Mouse (Mus musculus) Muller cell, postnatal 12 days (primary cell): ENCODE data around the gene Mrpl54.

ENCODE experiments used
- DNase-seq: peaks from one replicate; pipeline ENCODE4 v3.0.0-alpha.2; 2015; ENCODE audit errors: inconsistent ontology term

Mrpl54 gene

DNA sequence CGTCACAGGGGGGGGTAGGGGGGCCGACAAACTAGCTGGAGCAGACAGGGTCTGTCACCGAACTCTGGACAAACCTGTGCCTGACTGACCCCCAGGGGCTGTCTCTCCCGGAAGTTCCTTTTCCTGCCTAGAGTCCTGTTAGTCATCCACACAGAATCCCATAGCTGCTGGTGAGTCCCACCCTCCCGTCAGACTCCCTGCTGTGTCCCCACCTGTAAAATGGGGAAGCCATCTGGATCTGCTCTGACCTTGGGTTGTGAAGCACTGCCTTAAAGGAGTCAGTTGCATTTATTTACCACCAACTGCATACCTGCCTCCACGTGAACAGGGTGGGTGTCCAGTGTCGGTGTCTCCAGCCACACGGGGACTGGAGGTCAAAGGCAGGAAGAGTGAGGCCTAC is 27.7 kb upstream of the Mrpl54 start:
- DNase-seq = no peak

DNA sequence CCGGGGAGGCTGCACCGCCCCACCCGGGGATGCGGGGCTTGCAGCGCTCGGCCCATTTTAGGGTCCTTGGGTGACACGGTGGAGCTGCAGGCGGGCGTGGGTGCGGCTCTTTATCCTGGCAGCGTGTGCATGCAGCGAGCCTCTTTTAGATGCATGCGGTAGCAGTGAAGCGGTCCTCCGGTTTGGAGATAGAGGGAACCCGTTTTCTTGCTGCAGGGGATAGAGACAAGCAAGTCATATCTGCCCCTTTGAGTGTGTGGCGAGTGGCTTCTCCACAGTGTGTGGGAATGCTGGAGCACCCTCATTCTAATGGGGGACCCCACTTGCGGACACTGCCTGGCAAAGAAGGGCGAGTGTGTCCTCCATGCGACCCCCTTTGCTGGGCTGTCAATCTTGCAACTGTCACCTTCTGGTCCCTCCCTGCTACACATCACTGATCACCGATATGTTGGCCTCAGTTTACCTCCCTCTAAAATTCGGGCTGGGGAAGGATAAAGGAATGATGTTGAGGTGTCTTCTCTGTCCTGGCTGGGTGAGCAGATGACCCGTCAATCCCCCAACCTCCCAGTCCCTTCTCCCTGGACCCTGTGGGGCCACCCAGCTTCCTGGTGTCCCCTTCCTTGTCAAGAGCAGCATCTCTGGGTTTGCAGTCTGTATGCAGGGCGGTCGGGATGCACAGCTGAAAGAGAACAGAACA is 26.7 kb upstream of the Mrpl54 start:
- no peak for DNase-seq

DNA sequence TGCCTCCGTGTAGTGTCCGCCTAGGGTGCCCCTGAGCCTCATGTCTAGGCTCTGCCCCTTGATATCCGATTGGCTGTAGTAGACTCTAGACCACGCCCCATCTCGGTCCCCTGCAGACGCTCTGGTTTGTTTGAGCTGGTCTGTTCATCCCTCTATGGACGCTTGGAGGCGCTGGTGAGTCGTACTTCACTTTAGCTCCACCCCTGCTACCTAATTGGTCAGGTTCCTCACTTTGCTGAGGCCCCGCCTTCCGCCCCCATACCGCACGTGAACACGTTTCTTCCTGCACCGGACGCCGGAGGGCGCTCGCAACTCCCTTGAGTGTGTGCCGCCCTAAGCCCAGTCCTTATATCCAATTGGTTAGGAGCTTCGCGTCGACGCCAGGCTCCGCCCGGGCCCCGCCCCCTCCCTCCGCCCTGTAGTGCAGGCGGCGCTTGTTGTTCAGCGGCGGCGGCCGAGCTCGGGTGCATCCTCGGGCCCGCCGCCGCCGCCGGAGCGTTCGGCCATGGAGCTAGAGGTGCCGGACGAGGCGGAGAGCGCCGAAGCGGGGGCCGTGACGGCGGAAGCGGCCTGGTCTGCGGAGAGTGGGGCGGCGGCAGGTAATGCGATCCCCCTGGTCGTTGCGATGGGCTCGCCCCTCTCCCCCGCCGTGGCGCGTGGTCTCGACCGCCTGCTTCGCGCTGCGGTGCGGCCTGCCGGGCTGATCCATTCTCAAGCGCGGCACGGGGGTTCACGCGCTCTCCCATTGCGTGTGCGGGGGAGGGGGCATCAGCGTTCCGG is 26.0 kb upstream of the Mrpl54 start, which contains the start of gene Pip5k1c:
Gene Pip5k1c, plus strand, starts transcription at position 410 of the 780 bp plus-strand sequence.
- peak; percentile 100 for DNase-seq

- DNase-seq = no peak
Measured at GRCm38 (mm10) chr10:81291511-81292104, 24.9 kb upstream of the Mrpl54 start, which contains the start of gene Tjp3. TSS of gene Tjp3 (minus strand) at chr10:81291581.

- DNase-seq = no peak
Measured at GRCm38 (mm10) chr10:81290698-81291460, 24.1 kb upstream of the Mrpl54 start.

DNA sequence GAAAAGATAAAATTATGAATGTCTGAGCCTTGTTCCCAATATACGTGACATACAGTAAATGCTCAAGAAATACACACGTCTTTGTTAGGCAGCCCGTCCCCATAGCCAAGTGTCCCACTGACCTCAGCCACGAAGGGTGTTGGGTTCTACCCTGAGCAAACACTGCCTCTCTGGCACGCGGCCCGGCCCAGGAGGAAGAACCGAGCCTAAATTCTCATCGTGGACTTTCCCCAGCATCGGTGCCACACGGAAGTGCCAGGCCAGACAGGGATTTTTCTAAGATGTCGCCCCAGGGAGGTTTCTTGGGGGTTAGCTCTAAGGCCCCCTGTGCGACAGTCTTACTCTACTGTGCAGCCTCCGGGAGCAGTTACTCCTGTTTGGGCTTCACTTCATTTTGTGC is 23.1 kb upstream of the Mrpl54 start:
- DNase-seq = no peak

DNA sequence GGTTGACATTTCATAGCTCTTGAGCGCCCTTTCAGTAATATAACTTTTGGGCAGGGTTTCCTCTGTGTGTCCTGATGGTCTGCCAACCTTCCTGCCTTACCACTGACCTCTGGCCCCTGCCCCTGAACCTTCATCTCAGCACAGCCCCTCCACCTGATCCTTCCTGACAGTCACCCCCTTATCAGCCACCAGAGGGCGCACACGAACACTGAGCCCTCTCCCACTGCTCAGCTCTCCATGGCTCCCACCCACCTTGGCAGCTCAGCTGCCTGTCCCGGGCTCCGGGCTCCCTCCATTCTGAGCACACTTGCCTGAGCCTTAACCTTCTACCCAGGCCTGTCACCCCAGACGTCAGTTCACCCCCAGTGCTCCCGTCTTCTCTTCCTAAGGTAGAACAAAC is 22.5 kb upstream of the Mrpl54 start:
- peak; percentile 58 for DNase-seq

GRCm38 (mm10) chr10:81288601-81289000 is 21.9 kb upstream of the Mrpl54 start:
- DNase-seq = no peak

- no peak for DNase-seq
Measured at GRCm38 (mm10) chr10:81287513-81288157, 20.9 kb upstream of the Mrpl54 start.

GRCm38 (mm10) chr10:81286586-81286985 is 19.9 kb upstream of the Mrpl54 start:
- DNase-seq = no peak

GRCm38 (mm10) chr10:81285694-81286450 is 19.1 kb upstream of the Mrpl54 start:
- peak; percentile 93 for DNase-seq

DNA sequence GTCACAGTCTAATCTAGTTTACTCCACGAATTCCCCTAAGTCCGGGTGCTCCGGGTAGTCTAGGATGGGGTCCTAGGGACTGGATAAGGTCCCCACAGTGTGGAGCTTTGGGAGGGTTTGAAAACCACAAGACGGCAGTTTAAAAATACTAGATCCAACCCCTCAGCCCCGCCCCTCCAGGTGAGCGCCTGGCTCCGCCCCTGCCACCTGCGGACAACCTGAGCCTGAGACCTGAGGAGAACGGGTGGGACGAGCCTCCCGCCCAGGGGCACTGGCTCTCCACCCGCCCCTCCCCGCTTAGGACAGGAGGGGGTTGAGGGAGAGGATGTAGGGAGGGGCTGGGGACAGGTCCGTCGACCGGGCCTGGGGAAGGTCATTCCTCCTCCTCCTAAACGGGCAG is 18.0 kb upstream of the Mrpl54 start:
- DNase-seq = no peak

DNA sequence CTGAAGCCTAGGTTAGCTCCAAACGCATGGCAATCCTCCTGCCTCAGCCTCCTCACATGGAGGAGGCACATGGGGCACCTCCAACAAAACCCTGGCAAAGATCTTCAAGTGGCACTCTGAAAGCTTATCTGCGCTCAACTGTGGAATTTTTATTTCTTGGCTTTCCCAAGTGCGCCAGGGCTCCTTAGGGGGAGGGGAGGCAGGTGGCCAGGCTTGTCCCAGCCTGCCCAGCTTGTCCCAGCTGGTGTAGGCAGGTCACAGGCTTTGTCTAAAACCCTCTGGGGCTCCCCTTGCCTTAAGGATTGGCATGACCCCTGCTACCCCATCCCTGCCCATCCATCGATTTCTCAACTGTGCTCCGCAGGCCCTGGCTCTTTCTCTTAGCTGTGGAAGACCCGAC is 17.5 kb upstream of the Mrpl54 start:
- no peak for DNase-seq

DNA sequence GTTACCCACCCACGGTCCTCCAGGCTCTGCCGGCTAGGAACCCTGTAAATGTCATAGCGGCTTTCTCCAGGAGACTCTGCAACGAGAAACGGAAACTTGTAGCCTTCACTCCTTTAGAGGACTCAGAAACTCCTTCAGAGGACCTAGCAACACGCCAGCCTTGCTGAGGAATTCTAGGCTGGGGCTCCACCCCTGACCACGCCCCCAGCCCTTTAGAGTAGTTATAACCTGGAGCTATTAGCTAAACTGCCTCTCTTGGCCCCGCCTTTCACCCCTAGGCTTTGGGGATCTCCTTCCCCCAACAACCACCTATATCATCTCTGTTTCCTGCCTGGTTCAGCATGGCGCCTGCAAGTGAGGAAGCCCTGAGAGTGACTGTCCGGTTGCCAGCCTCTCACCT is 12.8 kb upstream of the Mrpl54 start:
- DNase-seq = no peak

GRCm38 (mm10) chr10:81277676-81278075 is 10.9 kb upstream of the Mrpl54 start:
- no peak for DNase-seq

GRCm38 (mm10) chr10:81273842-81274241 is 7.1 kb upstream of the Mrpl54 start:
- no peak for DNase-seq

DNA sequence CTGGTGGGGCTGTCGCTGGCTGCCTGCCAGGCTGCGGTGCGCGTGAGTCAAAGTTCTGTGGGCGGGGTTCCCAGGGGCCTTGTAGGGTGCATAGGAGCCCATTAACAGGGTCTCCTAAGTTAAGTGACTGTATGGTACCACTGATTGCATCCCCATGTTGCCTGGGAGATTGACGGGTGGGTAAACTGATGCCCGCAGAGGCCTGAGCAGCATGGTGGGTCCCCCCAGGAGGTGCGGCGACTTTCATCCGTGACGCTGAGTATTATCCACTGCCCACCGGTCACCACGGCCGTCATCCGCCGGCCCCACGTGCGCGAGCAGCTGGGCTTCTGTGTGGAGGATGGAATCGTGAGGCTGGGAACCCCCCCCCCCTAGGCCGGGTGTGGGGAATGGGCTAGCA is 5.6 kb upstream of the Mrpl54 start:
- no peak for DNase-seq

- no peak for DNase-seq
Measured at GRCm38 (mm10) chr10:81268643-81269412, 2.1 kb upstream of the Mrpl54 start.

DNA sequence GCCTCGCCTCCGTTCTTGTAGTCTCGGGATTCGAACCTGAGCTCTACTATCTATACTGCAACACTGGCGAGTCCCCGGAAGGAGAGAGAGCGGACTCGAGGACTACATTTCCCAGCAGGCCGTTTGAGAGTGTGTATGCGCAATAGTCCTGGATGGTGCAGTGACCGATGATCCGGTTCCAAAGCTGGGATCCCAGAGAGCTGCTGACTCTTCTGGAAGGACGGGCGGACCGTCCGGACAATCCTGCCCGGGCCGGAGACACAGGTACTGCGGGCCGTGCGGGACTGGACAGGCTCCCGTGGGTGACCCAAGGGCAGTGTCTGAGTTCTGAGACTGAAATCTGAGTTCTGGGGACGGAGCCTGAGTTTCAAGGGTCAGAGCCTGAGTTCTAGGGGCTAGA is 1.3 kb upstream of the Mrpl54 start:
- peak; percentile 82 for DNase-seq

DNA sequence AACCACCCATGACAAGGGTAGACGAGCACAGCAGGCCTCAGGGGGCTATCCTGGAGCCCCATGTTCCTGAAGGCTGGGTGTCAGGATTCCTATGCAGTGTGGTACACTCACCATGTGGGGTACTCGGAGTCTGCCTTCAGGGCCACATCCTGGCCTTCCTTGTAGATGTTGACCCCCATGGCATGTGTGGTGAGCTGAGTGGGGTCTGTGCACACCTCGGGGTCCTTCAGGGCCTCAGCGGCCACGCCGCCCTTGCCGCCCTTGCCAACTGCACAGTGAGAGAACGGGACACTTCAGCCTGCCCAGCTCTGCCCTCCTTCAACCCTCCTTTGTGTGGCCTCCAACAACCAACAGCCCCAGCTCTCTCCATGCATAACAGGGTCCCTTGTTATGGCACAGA is 1.2 kb downstream of the Mrpl54 start:
- no peak for DNase-seq
